Mouse (Mus musculus) adrenal gland, adult 18-20 months (tissue): Measurements from ENCODE around the gene Fes. TPM values are rescaled to one million over a fixed set of nuclear protein-coding genes. Genes with fewer than 3 reads are reported as not detected.
A peak's percentile ranks its signal among the peaks of the same experiment; 100 is the strongest.

Source experiments
- DNase-seq, 2 experiments: peaks; one replicate each; pipeline ENCODE4 v3.0.0; 2021 to 2022; ENCODE audit warnings: low spot score in 2 of 2
- total RNA-seq, 2 experiments: library from RNA; stranded (reverse); gene quantifications; 1 replicate in 1 of 2; 2 replicates in 1 of 2; pipeline ENCODE4 v1.2.3; 2021

Gene Fes
- total RNA-seq, 2 experiments from 2014 or later: 8.4 to 13.0 TPM

- DNase-seq: no peak
Measured at GRCm38 (mm10) chr7:80347670-80348586, 39.8 kb downstream of the Fes start.

- no peak for DNase-seq
Measured at GRCm38 (mm10) chr7:80346830-80347229, 40.9 kb downstream of the Fes start.

- no peak for DNase-seq
Measured at GRCm38 (mm10) chr7:80346173-80346572, 41.6 kb downstream of the Fes start.

- no peak for DNase-seq
Measured at GRCm38 (mm10) chr7:80343270-80344018, 44.3 kb downstream of the Fes start.

- DNase-seq: peak; percentile 87 to 93
Measured at GRCm38 (mm10) chr7:80342858-80343257, 44.9 kb downstream of the Fes start, which contains the start of gene Hddc3. TSS of gene Hddc3 (plus strand) at chr7:80343104.

- no peak for DNase-seq
Measured at GRCm38 (mm10) chr7:80341793-80342192, 46.0 kb downstream of the Fes start.

- peak; percentile 56 to 61 for DNase-seq
Measured at GRCm38 (mm10) chr7:80340793-80341192, 47.0 kb downstream of the Fes start, which contains the start of gene Unc45a. TSS of gene Unc45a (minus strand) at chr7:80341005.

GRCm38 (mm10) chr7:80339793-80340628 lies 47.7 kb downstream of the Fes start:
- peak; percentile 97 for DNase-seq

- peak in 1 of 2 experiments; percentile 46 for DNase-seq
Measured at GRCm38 (mm10) chr7:80339371-80339770, 48.4 kb downstream of the Fes start.

- DNase-seq: no peak
Measured at GRCm38 (mm10) chr7:80336932-80337331, 50.8 kb downstream of the Fes start.

GRCm38 (mm10) chr7:80334848-80335247 lies 52.9 kb downstream of the Fes start:
- no peak for DNase-seq

GRCm38 (mm10) chr7:80331433-80331832 lies 56.3 kb downstream of the Fes start:
- DNase-seq: no peak

- DNase-seq: no peak
Measured at GRCm38 (mm10) chr7:80330278-80330677, 57.5 kb downstream of the Fes start.

Other genes starting within 250 kb of the Fes start
- gene Sema4b, start 201.1 kb downstream of the Fes start, total RNA-seq: 10 to 100 TPM; 62.7 to 75.9 TPM
- 10 to 100 TPM; 53.9 to 64.2 TPM for gene Cib1, start 155.1 kb downstream of the Fes start, total RNA-seq
- gene Gdpgp1, start 155.1 kb downstream of the Fes start, total RNA-seq: 1 to 10 TPM; 3.8 to 4.1 TPM
- 1 to 10 TPM; 1.2 to 1.7 TPM for gene Ttll13, start 141.6 kb downstream of the Fes start, total RNA-seq
- gene Ngrn, start 126.7 kb downstream of the Fes start, total RNA-seq: 10 to 100 TPM; 40.7 to 41.4 TPM
- 10 to 100 TPM; 14.9 to 26.6 TPM for gene Vps33b, start 118.3 kb downstream of the Fes start, total RNA-seq
- 1 to 10 TPM; 3.6 to 4.6 TPM for gene Prc1, start 93.5 kb downstream of the Fes start, total RNA-seq
- 10 to 100 TPM in 1 of 2 experiments, 1 to 10 TPM in 1; 7.3 to 11.9 TPM for gene Rccd1, start 63.5 kb downstream of the Fes start, total RNA-seq
- 10 to 100 TPM; 71.5 to 85.8 TPM for gene Unc45a, start 46.9 kb downstream of the Fes start, total RNA-seq
- 10 to 100 TPM; 38.5 to 45.9 TPM for gene Hddc3, start 44.8 kb downstream of the Fes start, total RNA-seq
- gene Man2a2, start 16.6 kb downstream of the Fes start, total RNA-seq: 10 to 100 TPM; 76.6 to 88.8 TPM
- gene Furin, start 17.5 kb upstream of the Fes start, total RNA-seq: 100 to 1,000 TPM; 143 to 158 TPM
- 1 to 10 TPM in 1 of 2 experiments, under 1 TPM in 1; 0.86 to 2.2 TPM for gene Blm, start 147.2 kb upstream of the Fes start, total RNA-seq